Mouse (Mus musculus) embryonic facial prominence, embryonic 11.5 days (tissue): ENCODE measurements at regions not wholly inside any gene's neighbourhood (a gene's known extent, or its start where the extent isn't known, plus 50 kb on each side); places are given as distances from the start of the nearest gene placed in this dataset.

Experiments
- ATAC-seq: fragments of 200-750 bp; cut with Nextera tagmentation; replicated peaks from 2 replicates; pipeline ENCODE4 v1.8.0; 2017; ENCODE audit warnings: low read depth; ENCODE audit not compliant: insufficient number of reproducible peaks, low FRiP score, low TSS enrichment
- DNase-seq: peaks from one replicate; pipeline ENCODE4 v3.0.0-alpha.2; 2015; ENCODE audit warnings: low spot score
- H3K27ac ChIP-seq: fragments of 300-500 bp; sonication (generic); replicated peaks from 2 replicates; pipeline ENCODE4 v1.5.1; 2014; ENCODE audit warnings: mild to moderate bottlenecking, low read depth, low read length, control low read depth
- H3K27me3 ChIP-seq: fragments of 300-500 bp; sonication (generic); 2 replicates; pipeline ENCODE4 v1.6.1; 2014; ENCODE audit warnings: mild to moderate bottlenecking, low read length, moderate library complexity, mixed read lengths; ENCODE audit not compliant: control insufficient read depth, insufficient read depth
- H3K36me3 ChIP-seq: fragments of 300-500 bp; sonication (generic); replicated peaks from 2 replicates; pipeline ENCODE4 v1.6.1; 2014; ENCODE audit warnings: low read depth, mild to moderate bottlenecking, low read length, moderate library complexity, mixed read lengths; ENCODE audit not compliant: control insufficient read depth, insufficient read depth
- H3K4me1 ChIP-seq: fragments of 300-500 bp; sonication (generic); 2 replicates; pipeline ENCODE4 v1.6.1; 2014; ENCODE audit warnings: low read length, mixed read lengths; ENCODE audit not compliant: control insufficient read depth, insufficient read depth
- H3K4me2 ChIP-seq: fragments of 300-500 bp; sonication (generic); 2 replicates; pipeline ENCODE4 v1.6.1; 2014; ENCODE audit warnings: low read depth, mild to moderate bottlenecking, control low read depth, low read length, moderate library complexity
- H3K4me3 ChIP-seq: fragments of 300-500 bp; sonication (generic); 2 replicates; pipeline ENCODE4 v1.5.1; 2014; ENCODE audit warnings: low read depth, low read length, control low read depth
- H3K9ac ChIP-seq: fragments of 300-500 bp; sonication (generic); replicated peaks from 2 replicates; pipeline ENCODE4 v1.6.1; 2014; ENCODE audit warnings: mild to moderate bottlenecking, control low read depth, low read length
- H3K9me3 ChIP-seq: fragments of 300-500 bp; sonication (generic); replicated peaks from 2 replicates; pipeline ENCODE4 v1.6.1; 2016; ENCODE audit warnings: mild to moderate bottlenecking, low read length, inconsistent platforms, mixed read lengths; ENCODE audit not compliant: control insufficient read depth
- WGBS: fragments of 180-500 bp; shearing (Covaris S2); extraction: QIAGEN DNeasy Blood & Tissue Kit; methylation state at CpG from one replicate; pipeline ENCODE4 v1.1.7; 2014; 5-methylcytosine and 5-hydroxymethylcytosine counted together

GRCm38 (mm10) chr13:97483681-97484080, 242.8 kb downstream of the Enc1 start:
- WGBS: 57% methylated on average over 8 of the region's 8 CpGs
- Histone ChIP-seq H3K4me1 (peaks cover 3% of the 10 kb centered on the region), H3K27me3 (no peaks in the 10 kb centered on the region), H3K9ac (no peak overlapping the region), H3K36me3 (no peaks in the 10 kb centered on the region), H3K4me2 (no peak overlapping the region), H3K4me3 (no peak overlapping the region), H3K9me3 (no peaks in the 10 kb centered on the region), H3K27ac (no peak overlapping the region; the same call in 1 of the 2 replicates)
- DNase-seq (peak; percentile 67), ATAC-seq (no peak)

GRCm38 (mm10) chr13:97482439-97482946, 241.6 kb downstream of the Enc1 start:
- WGBS: 97% methylated on average over 3 of the region's 3 CpGs
- Histone ChIP-seq H3K27ac (no peak overlapping the region), H3K27me3 (no peaks in the 10 kb centered on the region), H3K9me3 (no peaks in the 10 kb centered on the region), H3K36me3 (no peaks in the 10 kb centered on the region), H3K9ac (no peak overlapping the region), H3K4me1 (no peaks in the 10 kb centered on the region; the same call in 1 of the 2 replicates), H3K4me2 (no peak overlapping the region), H3K4me3 (no peak overlapping the region)
- ATAC-seq: no peak
- no peak for DNase-seq

- Histone ChIP-seq H3K4me2 (no peak overlapping the region), H3K27ac (no peak overlapping the region), H3K4me1 (no peaks in the 10 kb centered on the region; the same call in 1 of the 2 replicates), H3K27me3 (no peaks in the 10 kb centered on the region), H3K36me3 (no peaks in the 10 kb centered on the region), H3K4me3 (no peak overlapping the region), H3K9ac (no peak overlapping the region), H3K9me3 (no peaks in the 10 kb centered on the region)
- no peak for ATAC-seq
- WGBS: 85% methylated on average over 2 of the region's 2 CpGs
- no peak for DNase-seq
Measured at GRCm38 (mm10) chr13:97481259-97481658, 240.4 kb downstream of the Enc1 start.

GRCm38 (mm10) chr13:97479066-97479586, 238.2 kb downstream of the Enc1 start:
- Histone ChIP-seq H3K4me2 (no peak overlapping the region), H3K4me3 (no peak overlapping the region), H3K27me3 (no peaks in the 10 kb centered on the region), H3K9ac (no peak overlapping the region), H3K36me3 (no peaks in the 10 kb centered on the region), H3K4me1 (no peaks in the 10 kb centered on the region; the same call in 1 of the 2 replicates), H3K27ac (no peak overlapping the region), H3K9me3 (no peaks in the 10 kb centered on the region)
- DNase-seq (no peak), ATAC-seq (no peak)
- 88% methylated on average over 10 of the region's 10 CpGs for WGBS

GRCm38 (mm10) chr13:97473971-97474365, 233.1 kb downstream of the Enc1 start:
- Histone ChIP-seq H3K9me3 (no peaks in the 10 kb centered on the region), H3K36me3 (no peaks in the 10 kb centered on the region), H3K27me3 (no peaks in the 10 kb centered on the region), H3K4me3 (no peak overlapping the region), H3K9ac (no peak overlapping the region), H3K4me2 (no peak overlapping the region), H3K4me1 (no peaks in the 10 kb centered on the region), H3K27ac (no peak overlapping the region)
- 85% methylated on average over 3 of the region's 3 CpGs for WGBS
- no peak for ATAC-seq
- DNase-seq: no peak

GRCm38 (mm10) chr13:97473256-97473970, 232.5 kb downstream of the Enc1 start:
- no peak for ATAC-seq
- WGBS: 94% methylated on average over 7 of the region's 7 CpGs

GRCm38 (mm10) chr13:97469999-97470398, 229.1 kb downstream of the Enc1 start:
- Histone ChIP-seq H3K9ac (no peak overlapping the region), H3K27me3 (no peaks in the 10 kb centered on the region), H3K4me3 (no peak overlapping the region), H3K27ac (no peak overlapping the region), H3K9me3 (no peaks in the 10 kb centered on the region), H3K4me2 (no peak overlapping the region), H3K4me1 (no peaks in the 10 kb centered on the region), H3K36me3 (no peaks in the 10 kb centered on the region)
- ATAC-seq (no peak), DNase-seq (no peak)
- 74% methylated on average over 10 of the region's 10 CpGs for WGBS

More at GRCm38 (mm10) chr13:97473256-97473970, 232.5 kb downstream of the Enc1 start:
- Histone ChIP-seq H3K4me3 (no peak overlapping the region), H3K4me2 (no peak overlapping the region), H3K36me3 (no peaks in the 10 kb centered on the region), H3K9me3 (no peaks in the 10 kb centered on the region), H3K27ac (no peak overlapping the region), H3K4me1 (no peaks in the 10 kb centered on the region), H3K9ac (no peak overlapping the region), H3K27me3 (no peaks in the 10 kb centered on the region)
- no peak for DNase-seq

- no peak for DNase-seq
- no peak for ATAC-seq
Measured at GRCm38 (mm10) chr13:97468874-97469593, 228.1 kb downstream of the Enc1 start.

More at GRCm38 (mm10) chr13:97468874-97469593, 228.1 kb downstream of the Enc1 start:
- no peak overlapping the region for H3K4me3 ChIP-seq
- no peak overlapping the region for H3K27ac ChIP-seq
- no peaks in the 10 kb centered on the region for H3K9me3 ChIP-seq
- WGBS: 83% methylated on average over 10 of the region's 10 CpGs
- no peak overlapping the region for H3K4me2 ChIP-seq
- no peaks in the 10 kb centered on the region for H3K4me1 ChIP-seq
- no peaks in the 10 kb centered on the region for H3K36me3 ChIP-seq
- H3K27me3 ChIP-seq: no peaks in the 10 kb centered on the region
- H3K9ac ChIP-seq: no peak overlapping the region
